Mouse (Mus musculus): ENCODE data around the gene Rtl1. TPM values are rescaled to one million over a fixed set of nuclear protein-coding genes. Genes with fewer than 3 reads are reported as not detected.

Rtl1 gene
- polyA plus RNA-seq, 2 experiments from 2014 or later, result not detected

DNA sequence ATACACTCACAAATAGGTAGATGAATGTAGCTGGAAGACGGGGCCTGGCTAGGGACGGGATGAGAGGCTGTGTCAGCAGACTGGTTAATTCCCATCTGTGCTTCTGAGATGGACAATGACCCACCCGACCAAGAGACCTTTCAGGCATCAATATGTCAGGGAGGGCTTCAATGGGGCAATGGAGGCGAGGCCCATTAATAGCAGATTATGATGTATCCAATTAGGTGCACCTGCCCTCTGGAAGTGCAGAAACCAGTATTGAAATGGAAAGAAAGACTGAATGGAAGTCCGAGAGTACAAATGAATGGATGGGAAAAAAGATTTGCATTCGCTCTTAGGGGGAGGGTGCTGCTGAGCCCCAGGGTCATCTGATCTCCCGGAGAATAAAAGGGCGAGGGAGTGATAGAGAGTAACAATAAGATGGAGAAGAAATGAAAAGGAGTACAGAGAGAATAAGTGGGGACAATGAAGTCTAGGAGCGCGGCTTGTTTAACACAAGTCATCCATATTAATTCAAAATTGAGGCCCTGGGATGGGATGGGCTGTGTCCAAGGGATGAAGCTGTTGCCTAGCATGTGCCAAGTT, 39.9 kb downstream of the Rtl1 start:
- ATAC-seq, result no peak

DNA sequence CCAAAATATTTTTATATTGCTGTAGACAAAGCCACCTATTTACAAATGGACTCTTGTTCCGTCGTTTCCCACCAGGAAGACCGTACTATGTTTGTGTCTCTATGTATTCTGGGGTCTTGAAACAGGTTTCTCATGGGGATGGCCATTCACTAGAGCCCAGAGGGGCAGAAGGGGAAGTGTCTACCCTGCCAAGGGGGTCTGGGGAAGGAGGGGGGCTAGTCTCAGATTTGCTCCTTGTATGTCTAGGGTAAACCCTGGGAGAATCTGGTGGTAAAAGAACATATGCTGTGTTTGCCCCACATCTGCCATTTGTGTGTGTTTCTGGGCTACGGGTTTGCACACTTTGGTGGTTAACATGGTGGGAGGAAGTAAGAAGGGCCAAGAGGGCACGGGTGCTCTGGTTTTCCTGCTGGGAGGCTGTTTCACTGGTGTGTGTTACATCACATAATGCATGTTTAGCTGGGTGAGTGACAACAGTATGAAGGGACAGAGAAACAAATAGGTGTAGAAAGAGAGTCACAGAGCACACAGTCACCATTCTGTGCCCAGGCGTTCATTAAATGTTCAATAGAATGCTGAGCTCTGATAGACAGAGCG, 41.1 kb downstream of the Rtl1 start:
- no peak for ATAC-seq

DNA sequence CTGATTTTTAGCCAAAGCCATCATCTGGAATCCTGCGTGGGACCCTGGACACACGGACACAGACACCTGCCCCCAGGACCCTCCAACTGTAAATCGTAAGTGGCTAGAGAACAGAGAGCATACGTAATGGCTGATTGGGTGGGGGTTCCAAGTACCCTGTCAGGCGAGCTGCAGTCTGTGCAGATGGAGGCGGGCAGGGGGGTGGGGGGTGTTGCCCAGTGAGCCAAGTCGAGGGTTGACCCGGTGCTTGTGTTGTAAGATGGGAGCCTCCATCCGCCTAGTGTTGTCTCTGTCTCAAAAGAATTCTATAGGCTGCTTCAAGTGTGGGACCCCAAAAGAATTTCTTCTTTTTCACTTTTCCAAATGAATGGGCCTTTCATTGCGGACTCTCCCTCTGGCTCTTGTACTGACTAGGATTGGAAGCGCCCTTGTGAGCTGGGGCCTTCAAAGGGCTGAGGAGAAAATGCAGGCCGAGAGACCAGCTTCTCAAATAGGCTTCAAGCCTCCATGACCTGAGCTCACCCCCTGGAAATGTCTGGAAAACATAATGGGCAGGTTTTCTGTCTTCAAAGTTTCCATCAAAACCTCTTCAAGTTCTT, 41.8 kb downstream of the Rtl1 start:
- no peak for ATAC-seq

DNA sequence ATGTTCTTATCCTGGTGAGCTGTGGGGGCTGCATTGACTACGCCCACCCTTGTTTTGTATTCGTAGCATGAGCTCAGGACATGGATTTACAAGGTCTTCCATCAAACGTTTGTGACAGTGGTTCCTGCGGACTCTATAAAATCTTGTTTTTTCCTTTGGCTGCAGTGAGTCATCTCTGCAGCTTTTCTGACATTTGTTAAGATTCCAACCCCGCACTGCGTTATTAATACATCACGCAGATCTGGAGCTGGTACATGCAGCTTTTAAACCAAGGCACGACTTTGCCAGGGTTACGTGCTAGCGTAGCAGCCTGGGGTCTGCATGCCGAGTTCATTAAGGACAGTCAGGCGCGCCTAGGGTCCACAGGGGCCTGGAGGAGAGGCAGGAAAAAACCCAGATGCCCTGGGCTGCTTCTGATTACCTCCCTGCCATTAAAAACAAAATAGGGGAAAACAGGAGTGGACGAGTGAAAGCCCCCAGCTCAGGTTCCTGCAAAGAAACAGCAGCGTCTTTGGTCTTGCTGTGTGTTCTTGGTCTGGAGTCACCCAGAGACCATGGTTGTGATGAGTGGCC, 44.2 kb downstream of the Rtl1 start:
- no peak for ATAC-seq

DNA sequence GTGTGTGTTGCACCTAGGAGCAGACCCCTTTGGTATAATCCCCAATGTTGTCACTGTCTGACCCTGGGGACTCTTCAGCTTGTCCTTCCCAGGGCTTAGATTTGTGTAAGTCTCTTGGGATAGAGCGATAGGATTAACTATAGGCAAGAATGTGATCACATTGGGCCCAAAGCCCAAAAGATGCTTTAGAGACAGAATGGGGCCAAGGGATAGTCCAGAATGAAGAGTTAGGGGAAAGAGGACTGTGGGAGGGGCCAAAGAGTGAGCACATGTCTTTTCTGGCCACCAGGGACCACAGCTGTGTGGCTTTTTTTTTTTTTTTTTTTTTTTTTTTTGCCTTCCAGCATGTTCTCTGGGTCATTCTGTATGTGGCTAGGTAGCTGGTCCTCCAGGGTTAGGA, 46.6 kb downstream of the Rtl1 start:
- ATAC-seq, result no peak

DNA sequence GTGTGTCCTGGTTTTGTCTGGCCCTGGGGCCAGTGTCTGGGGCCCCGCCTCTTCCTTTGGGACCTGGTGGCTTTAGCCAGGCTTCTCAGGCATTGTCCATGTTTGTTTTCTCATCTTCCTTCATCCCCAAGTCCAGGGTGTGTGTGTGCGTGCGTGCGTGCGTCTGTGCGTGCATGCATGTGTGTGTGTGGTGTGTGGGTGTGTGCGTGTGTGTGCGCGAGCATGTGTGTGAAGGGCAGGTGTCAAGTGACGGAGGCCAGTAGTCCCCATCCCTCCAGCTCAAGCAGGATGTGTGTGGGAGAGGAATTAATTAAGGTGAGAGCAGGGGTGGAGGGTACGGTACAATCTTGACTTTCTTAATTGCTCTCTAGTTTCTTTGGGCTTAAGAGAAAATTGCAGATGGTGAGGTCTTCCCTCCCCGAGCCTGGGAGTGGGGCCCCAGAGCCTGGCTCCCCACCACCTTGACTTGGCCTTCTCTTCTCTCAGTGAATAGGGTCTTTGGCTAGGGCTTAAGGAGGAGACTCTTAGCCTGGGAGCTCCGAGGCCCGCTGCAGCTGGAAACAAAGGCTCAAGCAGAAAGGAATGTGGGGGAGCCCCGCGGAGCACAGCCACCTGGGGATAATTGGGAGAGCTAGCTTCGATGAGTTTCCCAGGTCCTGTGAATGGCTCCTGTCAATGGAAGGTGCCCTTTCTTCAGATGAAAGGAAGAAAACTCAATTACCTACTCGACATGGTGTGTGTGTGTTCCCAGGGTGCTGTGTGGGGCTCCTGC, 47.2 kb downstream of the Rtl1 start:
- ATAC-seq, result no peak

DNA sequence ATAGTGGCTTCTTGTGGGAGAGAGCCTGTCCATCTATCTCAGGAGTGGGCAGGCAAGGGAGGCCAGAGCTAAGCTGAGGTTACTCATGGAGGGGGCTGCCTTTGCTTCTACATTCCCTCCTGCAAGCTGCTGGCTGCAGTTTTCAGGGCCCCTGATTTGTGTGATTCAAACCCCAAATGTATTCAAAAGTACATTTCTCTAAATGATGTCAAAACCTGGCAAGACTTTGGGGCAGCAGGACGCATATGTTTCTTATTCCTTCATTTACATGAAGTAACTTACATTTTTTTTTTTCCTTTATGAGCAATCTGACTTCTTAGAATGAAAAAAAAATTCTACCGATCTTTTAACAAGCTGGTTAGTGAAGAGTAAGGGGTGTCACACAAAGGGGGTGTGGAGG, 48.4 kb downstream of the Rtl1 start:
- no peak for ATAC-seq

DNA sequence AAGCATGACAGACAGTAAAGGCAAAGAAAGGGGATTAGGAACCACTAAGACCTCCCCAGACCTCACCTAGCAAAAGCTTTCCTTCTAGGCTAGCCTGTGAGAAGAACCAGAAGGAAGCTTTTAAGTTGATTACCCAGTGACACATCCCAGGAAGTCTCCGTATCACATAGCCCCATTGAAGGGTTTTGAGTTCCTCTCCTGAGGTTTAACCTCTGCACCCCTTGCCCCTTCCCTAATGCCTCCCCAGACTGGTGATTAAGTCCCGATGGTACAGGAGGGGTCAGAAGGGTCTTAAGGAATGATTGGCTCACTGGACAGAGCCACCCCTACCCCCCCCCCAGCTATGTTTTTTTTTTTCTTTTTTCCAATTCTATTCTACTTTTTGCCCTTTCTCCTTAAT, 53.0 kb downstream of the Rtl1 start:
- ATAC-seq, result no peak

DNA sequence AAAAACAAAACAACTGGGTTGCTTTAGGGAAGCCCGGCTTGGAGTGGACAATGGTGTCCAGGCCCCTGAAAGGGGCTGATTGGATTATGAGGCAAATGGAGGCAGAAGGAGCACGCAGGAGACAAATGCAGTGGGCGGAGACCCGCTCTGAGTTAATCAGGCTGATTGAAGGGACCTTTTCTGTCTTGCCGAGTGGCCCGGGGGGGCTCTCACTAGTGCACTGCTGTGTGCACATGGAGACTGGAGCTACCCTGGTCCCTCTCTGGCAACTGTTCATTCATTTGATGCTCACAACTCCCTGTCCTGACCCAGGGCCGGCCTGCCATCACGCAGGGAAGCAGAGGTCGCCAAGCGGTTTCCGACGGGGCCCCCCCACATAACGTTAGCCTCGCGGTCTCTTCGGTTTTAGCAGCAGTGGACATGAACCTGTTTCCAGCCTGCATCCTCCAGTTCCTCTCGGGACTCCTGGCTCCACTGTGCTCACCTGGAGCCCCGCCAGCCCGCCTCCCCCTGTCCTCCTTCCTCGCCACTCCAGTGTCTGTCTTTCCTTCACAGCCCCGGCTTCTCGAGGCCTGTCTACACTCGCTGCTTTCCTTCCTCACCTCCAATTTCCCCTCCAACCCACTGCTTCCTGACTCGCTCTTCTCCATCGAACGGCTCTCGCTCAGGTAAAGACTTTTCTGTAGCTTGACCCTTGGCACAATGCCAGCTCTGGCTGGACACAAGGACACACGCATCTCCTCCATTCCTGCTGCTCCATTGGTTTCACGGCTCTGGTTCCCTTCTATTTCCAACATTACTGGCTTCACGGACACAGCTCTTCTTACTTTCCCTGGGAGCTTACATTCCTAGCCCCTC, 54.0 kb downstream of the Rtl1 start:
- ATAC-seq, result no peak

DNA sequence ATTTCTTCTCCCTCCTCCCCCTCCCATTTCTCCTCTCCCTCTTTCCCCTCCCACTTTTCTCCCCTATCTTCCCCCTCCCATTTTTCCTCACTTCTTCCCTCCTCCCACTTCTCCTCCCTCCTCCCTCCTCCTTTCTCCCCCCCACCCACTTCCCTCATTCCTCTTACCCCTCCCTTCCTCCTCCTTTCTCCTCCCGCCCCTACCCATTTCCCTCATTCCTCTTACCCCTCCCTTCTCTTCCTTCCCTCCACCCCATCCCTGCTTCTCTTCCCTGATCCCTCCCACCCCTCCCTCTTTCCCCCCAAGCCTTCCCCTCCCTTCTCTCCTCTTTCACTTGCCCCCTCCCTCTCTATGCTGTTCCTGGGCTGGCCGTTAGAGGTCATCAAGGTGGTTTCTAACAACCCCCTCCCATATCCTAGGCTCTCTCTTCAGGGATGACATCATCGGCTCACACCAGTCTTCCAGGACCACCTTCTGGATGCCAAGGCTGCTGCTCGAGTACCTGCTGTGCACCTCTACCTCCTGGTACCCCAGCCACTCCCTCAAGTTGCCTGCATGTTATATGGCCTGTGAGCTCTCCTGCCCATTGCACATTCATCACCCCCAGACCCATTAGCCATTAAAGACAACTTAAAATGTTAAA, 56.7 kb downstream of the Rtl1 start:
- no peak for ATAC-seq

DNA sequence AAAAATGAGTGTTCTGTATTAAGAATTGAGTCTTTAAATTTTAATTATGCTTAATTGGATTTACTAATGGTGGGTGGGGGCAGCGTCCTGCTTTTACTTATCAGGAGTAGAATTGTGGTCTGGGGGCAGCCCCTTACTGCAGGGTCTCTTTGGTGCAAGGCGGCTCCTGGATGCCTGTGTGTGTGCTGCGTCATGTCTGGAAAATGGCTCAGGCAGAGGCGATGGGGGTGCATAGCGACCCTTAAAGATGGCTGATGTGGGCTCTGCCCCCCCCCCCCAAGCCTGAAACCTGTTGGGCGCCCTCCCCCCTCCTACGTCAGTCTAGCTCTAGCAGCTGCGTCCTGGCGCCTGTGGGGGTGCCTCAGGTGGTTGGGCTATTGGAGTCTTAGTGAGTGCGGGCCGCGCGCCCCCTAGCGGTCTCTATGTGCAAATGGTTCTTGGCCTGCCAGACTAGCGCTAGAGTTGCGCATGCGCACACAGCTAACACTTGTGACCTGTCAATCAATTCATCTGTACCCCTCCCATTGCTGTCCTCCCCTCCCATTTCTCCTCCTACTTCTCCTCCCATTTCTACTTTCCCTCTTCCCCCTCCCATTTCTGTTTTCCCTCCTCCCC, 57.4 kb downstream of the Rtl1 start:
- no peak for ATAC-seq

DNA sequence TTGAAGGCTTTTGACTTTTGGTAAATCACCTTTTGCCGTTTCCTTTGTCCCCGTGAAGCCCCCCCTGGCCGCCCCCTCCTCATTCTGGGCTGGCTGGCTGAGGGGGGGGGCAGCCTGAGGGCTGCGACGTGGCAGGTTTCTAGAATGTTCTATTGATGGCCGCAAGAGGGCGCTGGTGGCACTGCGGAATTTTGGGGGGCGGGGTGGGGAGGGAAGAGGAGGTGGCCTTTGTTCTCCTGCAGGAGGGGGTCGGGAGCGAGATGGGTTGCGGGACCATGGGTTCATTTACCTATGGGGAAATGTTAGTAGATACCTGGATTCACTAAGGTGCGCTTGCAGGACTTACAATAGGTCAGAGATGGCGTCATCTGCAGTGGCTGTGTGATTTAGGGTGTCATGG, 58.1 kb downstream of the Rtl1 start:
- no peak for ATAC-seq

DNA sequence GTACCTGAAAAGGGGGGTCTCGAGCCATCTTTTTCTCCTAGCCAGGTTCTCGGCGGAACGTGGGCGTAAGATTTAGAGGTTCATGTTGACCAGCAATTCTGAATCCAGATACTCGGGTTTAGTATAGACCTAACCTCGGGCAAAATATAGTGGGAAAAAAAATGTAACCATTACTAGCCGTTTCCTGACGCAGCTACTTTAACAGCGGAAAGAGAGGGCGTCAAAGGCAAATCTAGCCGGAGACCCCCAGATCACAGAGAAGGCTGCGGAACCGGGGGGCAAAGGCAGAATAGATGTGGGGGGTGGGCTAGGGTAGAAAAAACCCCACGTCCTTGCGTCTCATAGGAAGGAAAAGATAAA, 58.6 kb downstream of the Rtl1 start:
- ATAC-seq, result no peak

DNA sequence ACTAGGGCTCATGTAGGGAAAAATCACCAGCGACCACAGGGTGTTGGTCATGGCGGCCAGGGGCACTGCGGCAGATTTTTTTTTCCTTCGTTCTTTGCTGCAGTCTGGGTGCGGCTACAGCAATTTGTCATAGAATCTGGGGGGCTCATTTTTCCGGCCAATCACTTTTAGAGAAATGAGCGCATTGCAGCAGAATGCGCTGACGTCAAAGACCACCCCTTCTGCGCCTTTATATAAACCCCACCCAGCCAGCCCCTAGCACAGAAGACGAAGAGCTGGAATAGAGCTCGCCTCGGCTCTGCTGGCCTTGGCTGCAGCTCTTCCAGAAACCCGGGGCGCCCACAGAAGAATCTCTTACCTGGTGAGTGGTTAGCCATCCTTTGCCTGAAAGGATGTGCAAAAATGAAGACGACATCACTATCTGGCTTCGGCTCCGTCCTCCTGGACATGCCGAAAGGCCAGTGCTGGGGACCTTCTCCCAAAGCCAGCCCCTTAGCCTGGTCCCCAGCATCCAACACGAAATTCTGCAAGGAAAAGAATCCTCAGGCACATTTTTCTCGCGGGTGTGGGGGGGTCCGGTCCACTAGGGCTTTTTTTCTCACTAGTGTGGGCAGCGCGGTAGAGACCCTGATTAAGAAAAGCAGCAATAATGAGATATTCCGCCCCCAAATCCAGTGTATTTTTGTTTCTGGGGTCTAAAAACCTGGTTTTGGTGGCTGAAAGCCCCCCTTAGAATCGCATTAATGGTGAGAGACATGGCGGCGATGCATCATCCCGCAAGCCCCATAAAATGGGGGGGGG, 59.2 kb downstream of the Rtl1 start:
- ATAC-seq, result no peak

DNA sequence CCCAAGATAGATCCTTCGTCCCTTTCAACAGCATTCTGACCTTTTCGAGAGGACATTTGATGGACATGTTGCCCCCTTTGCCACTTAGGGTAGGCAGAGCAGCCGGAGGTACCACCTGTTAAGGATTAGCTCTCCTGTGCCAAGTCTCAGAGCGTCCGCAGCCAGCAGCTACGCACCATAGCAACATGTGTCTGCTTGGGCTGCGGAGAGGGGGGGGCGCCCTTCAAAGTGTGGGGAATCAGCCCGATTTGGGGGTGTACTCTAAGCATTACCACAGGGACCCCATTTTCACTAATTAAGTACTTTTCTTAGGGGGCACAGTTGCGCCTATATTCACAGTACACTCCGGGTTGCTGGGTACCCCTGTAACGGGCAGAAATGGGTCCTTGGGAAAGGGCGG, 60.2 kb downstream of the Rtl1 start:
- no peak for ATAC-seq

Other genes starting within 250 kb of the Rtl1 start
- not detected for gene Dlk1, start 147.5 kb downstream of the Rtl1 start, polyA plus RNA-seq (2017; shearing (Covaris generic))

Data from activated CD4-positive, CD25-positive, alpha-beta regulatory T cell, adult 4 months (primary cell).